Comparison of ENCODE assay signal across 26 mouse cellular contexts in genomic region chr5:30576233-30576632, GRCm38 (mm10). TPM values are rescaled to one million over a fixed set of nuclear protein-coding genes. Genes with fewer than 3 reads are reported as not detected.
DNase-seq lines count a peak whose midpoint lies in the region; ATAC-seq and TF ChIP-seq lines count a peak whose summit lies in the region.
"Had no signal": no experiment of that assay in that cellular context is flagged by ENCODE, and none has a peak within 500 bp of the region (broad histone marks: within the 10 kb centered on the region; RNA-seq: fewer than 3 reads in every experiment).

No protein-coding gene starts in this region.

- H3K27me3 ChIP-seq in heart, embryonic 11.5 days (ENCODE audit: control insufficient read depth, insufficient read depth, low read length): no peaks in the 10 kb centered on the region
- H3K27me3 ChIP-seq in liver, embryonic 14.5 days (ENCODE audit: control insufficient read depth, insufficient read depth, low read length): no peaks in the 10 kb centered on the region
- H3K27me3 ChIP-seq: forebrain, embryonic 15.5 days; hindbrain, embryonic 15.5 days had no signal

- TF ChIP-seq CTCF in liver, embryonic 14.5 days (IDR thresholded peaks at IDR 0.05; ENCODE audit: low read depth): no peak

- intact Hi-C loops in left cerebral cortex, postnatal 4 days (cut with DNase I): no loop called here

- H3K36me3 ChIP-seq in heart, embryonic 11.5 days (ENCODE audit: control insufficient read depth, insufficient read depth, low read length): no peaks in the 10 kb centered on the region
- H3K36me3 ChIP-seq in liver, embryonic 14.5 days (replicated peaks; ENCODE audit: control insufficient read depth, insufficient read depth, low read depth): no peaks in the 10 kb centered on the region
- H3K36me3 ChIP-seq: forebrain, embryonic 15.5 days; hindbrain, embryonic 15.5 days had no signal

- H3K9ac ChIP-seq in heart, embryonic 11.5 days (ENCODE audit: low read depth, low read length): no peak overlapping the region
- no peak overlapping the region for H3K9ac ChIP-seq in liver, embryonic 14.5 days (replicated peaks)
- H3K9ac ChIP-seq: forebrain, embryonic 15.5 days; hindbrain, embryonic 15.5 days had no signal

- ATAC-seq in heart, embryonic 11.5 days (replicated peaks; ENCODE audit: insufficient number of reproducible peaks, low FRiP score, low TSS enrichment): no peak
- peak; percentile 74 for ATAC-seq in liver, embryonic 14.5 days (ENCODE audit: insufficient read depth)
- ATAC-seq: forebrain, embryonic 15.5 days; intestine, embryonic 16.5 days; midbrain, embryonic 16.5 days had no signal

- no peak for DNase-seq in heart, postnatal 4 days
- peak; percentile 31 for DNase-seq in 416B (ENCODE audit: low read depth)
- peak; percentile 29 for DNase-seq in c-Kit-positive CD71-positive TER-119-negative erythroid progenitor cells, embryonic 14.5 days (ENCODE audit: low read depth)
- peak in 2 of 3 experiments; percentile 11 to 15 for DNase-seq in liver, embryonic 14.5 days (ENCODE audit: low read depth in 3 of 3, low spot score in 3 of 3)
- no peak for DNase-seq in embryo, embryonic 10 days (ENCODE audit: low spot score)
- no peak for DNase-seq in left cerebral cortex, adult 18-20 months (ENCODE audit: low spot score in 2 of 2)
- DNase-seq in left cerebral cortex, postnatal 4 days: no peak
- DNase-seq: adrenal gland, adult 2 months; B cell, adult 2 months; embryo, embryonic 11 days; gastrocnemius, postnatal 36 days; heart, postnatal 10 days; right cerebral cortex, postnatal 4 days; thymus, postnatal 14 days had no signal

- H3K4me3 ChIP-seq in heart, embryonic 11.5 days (ENCODE audit: low read depth, low read length): no peak overlapping the region
- no peak overlapping the region for H3K4me3 ChIP-seq in liver, embryonic 14.5 days (ENCODE audit: insufficient read depth in 1 of 2, low read depth in 2 of 2, low read length in 2 of 2)
- H3K4me3 ChIP-seq: forebrain, embryonic 15.5 days; hindbrain, embryonic 15.5 days; megakaryocyte, embryonic 14.5 days had no signal

- peak overlapping the region; percentile 82 for H3K27ac ChIP-seq in heart, embryonic 11.5 days (ENCODE audit: low read depth, low read length)
- no peak overlapping the region for H3K27ac ChIP-seq in liver, embryonic 14.5 days
- H3K27ac ChIP-seq: forebrain, embryonic 15.5 days; hindbrain, embryonic 15.5 days; kidney, postnatal 0 days had no signal

- WGBS in heart, embryonic 11.5 days (ENCODE audit: insufficient replicate concordance): 69% methylated on average over 7 of the region's 7 CpGs
- WGBS in liver, embryonic 14.5 days (ENCODE audit: insufficient replicate concordance): 18% methylated on average over 7 of the region's 7 CpGs

- H3K4me1 ChIP-seq in heart, embryonic 11.5 days (ENCODE audit: control insufficient read depth, insufficient read depth, low read length): peaks cover 39% of the 10 kb centered on the region
- peaks cover 0 to 10% of the 10 kb centered on the region in 2 experiments; a peak in 2 of 4 replicates for H3K4me1 ChIP-seq in liver, embryonic 14.5 days (replicated peaks; ENCODE audit: control insufficient read depth in 2 of 2, insufficient read depth in 2 of 2, low read length in 1 of 2)

- H3K4me2 ChIP-seq in heart, embryonic 11.5 days: no peak overlapping the region
- H3K4me2 ChIP-seq in liver, embryonic 14.5 days (ENCODE audit: low read depth): no peak overlapping the region
- H3K4me2 ChIP-seq: forebrain, embryonic 15.5 days; hindbrain, embryonic 15.5 days had no signal

- no peaks in the 10 kb centered on the region for H3K9me3 ChIP-seq in heart, embryonic 11.5 days (replicated peaks; ENCODE audit: control insufficient read depth, low read length)
- H3K9me3 ChIP-seq in liver, embryonic 14.5 days (ENCODE audit: control insufficient read depth, low read length): no peaks in the 10 kb centered on the region
- H3K9me3 ChIP-seq: forebrain, embryonic 15.5 days; hindbrain, embryonic 15.5 days had no signal

- TF ChIP-seq EP300 in liver, embryonic 14.5 days (IDR thresholded peaks at IDR 0.05; ENCODE audit: low read depth): no peak

RNA-seq across cellular contexts. Expression of gene Kcnk3, which starts 11.7 kb away (rescaled TPM):
- 36.8 and 37.8 TPM in 2 replicates for polyA plus RNA-seq in heart, embryonic 11.5 days (2014; fragmentation: Nextera tagmentation; extraction: Ambion mirVana)
- total RNA-seq in heart, postnatal 4 days (2021): 100 to 1,000 TPM; 145 TPM
- polyA plus RNA-seq in liver, embryonic 14.5 days (2012; rRNA removed): 0.07 and 0.11 TPM in 2 replicates
- polyA plus RNA-seq in liver, embryonic 14.5 days (2014; fragmentation: Nextera tagmentation; extraction: Ambion mirVana): 0.11 and 0.16 TPM in 2 replicates
- 10 to 100 TPM; 22.6 to 24.2 TPM for total RNA-seq in left cerebral cortex, adult 18-20 months (2021)
- 10 to 100 TPM; 14.1 to 15.1 TPM for total RNA-seq in left cerebral cortex, postnatal 4 days (2021)

RNA-seq across cellular contexts. Expression of gene Cib4, which starts 30.6 kb away (rescaled TPM):
- polyA plus RNA-seq in heart, embryonic 11.5 days (2014; fragmentation: Nextera tagmentation; extraction: Ambion mirVana): not detected in 2 replicates
- not detected for total RNA-seq in heart, postnatal 4 days (2021)
- polyA plus RNA-seq in liver, embryonic 14.5 days (2012; rRNA removed): not detected in 2 replicates
- not detected in 2 replicates for polyA plus RNA-seq in liver, embryonic 14.5 days (2014; fragmentation: Nextera tagmentation; extraction: Ambion mirVana)
- not detected for total RNA-seq in left cerebral cortex, adult 18-20 months (2021)
- not detected for total RNA-seq in left cerebral cortex, postnatal 4 days (2021)
- total RNA-seq: gastrocnemius, postnatal 36 days; heart, postnatal 10 days; layer of hippocampus, adult 18-20 months; left cerebral cortex, postnatal 36 days; liver, adult 2 months had no signal
- polyA plus RNA-seq: embryonic facial prominence, embryonic 14.5 days; forebrain, embryonic 15.5 days; hindbrain, embryonic 15.5 days; intestine, embryonic 16.5 days; kidney, postnatal 0 days; liver, adult 2 months; midbrain, embryonic 16.5 days; stomach, embryonic 16.5 days had no signal

Comparison
In these comparisons a context has a peak if more than half of its experiments do, and no peak if none do; other contexts are left out.
1. DNase-seq: peak in 416B (single experiment), c-Kit-positive CD71-positive TER-119-negative erythroid progenitor cells, embryonic 14.5 days (single experiment) and liver, embryonic 14.5 days (2 of 3); none in heart, postnatal 4 days (single experiment), embryo, embryonic 10 days (single experiment), left cerebral cortex, adult 18-20 months (0 of 2) and left cerebral cortex, postnatal 4 days (single experiment).
2. RNA of gene Kcnk3, which starts 11.7 kb away (total RNA-seq): 145 TPM in heart, postnatal 4 days; 22.6 to 24.2 TPM in left cerebral cortex, adult 18-20 months and 14.1 to 15.1 TPM in left cerebral cortex, postnatal 4 days; every median in the first group is over 4 times any median in the second.